Mouse (Mus musculus) thymus, adult 18-20 months (tissue): ENCODE measurements around the gene Taf5l.

Experiments
- DNase-seq, 2 experiments: peaks; one replicate each; pipeline ENCODE4 v3.0.0; 2022; ENCODE audit warnings: mixed read lengths in 2 of 2

The Taf5l gene

DNA sequence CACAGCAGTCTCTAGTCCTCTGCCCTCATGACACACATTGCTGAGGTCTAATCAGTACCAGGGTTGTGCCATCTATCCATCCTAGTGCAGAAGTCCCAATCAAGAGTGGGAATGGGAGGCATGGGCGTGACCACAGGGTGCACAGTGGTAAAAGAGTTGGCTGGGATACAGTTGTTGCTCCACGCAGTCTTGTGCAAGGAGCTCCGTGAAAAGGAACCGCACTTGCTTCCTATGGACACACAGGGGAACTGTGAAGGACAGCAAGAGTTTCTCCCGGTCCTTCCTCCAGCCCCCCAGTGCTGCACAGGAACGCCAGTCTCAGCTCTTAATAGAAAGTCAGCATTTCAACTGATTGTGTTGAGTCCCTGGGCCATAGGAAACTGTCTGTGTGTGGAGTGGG is 61.7 kb downstream of the Taf5l start:
- no peak for DNase-seq

GRCm38 (mm10) chr8:123958130-123958529 is 63.1 kb downstream of the Taf5l start:
- no peak for DNase-seq

DNA sequence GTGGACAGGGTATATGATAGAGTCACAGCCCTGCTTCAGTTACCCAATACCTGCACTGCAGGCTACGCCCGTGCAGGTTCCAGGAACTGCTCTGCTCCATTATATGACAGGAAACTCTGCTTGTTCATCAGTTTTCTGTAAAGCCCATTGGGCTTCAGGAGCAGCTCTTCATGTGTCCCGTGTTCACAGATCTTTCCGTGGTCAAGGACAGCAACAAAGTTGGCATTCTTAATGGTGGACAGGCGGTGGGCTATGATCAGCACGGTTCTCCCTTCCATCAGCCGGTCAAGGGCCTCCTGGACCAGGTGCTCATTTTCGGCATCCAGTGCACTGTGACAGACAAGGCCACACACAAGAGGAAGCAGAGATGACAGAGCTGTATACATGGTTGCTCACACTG is 67.0 kb downstream of the Taf5l start:
- no peak for DNase-seq

- DNase-seq = no peak
These were observed 67.5 kb downstream of the Taf5l start for GRCm38 (mm10) chr8:123953686-123954085.

GRCm38 (mm10) chr8:123950077-123950802 is 71.0 kb downstream of the Taf5l start:
- peak; percentile 4 to 41 for DNase-seq

- no peak for DNase-seq
These were observed 71.6 kb downstream of the Taf5l start for GRCm38 (mm10) chr8:123949686-123949986.

DNA sequence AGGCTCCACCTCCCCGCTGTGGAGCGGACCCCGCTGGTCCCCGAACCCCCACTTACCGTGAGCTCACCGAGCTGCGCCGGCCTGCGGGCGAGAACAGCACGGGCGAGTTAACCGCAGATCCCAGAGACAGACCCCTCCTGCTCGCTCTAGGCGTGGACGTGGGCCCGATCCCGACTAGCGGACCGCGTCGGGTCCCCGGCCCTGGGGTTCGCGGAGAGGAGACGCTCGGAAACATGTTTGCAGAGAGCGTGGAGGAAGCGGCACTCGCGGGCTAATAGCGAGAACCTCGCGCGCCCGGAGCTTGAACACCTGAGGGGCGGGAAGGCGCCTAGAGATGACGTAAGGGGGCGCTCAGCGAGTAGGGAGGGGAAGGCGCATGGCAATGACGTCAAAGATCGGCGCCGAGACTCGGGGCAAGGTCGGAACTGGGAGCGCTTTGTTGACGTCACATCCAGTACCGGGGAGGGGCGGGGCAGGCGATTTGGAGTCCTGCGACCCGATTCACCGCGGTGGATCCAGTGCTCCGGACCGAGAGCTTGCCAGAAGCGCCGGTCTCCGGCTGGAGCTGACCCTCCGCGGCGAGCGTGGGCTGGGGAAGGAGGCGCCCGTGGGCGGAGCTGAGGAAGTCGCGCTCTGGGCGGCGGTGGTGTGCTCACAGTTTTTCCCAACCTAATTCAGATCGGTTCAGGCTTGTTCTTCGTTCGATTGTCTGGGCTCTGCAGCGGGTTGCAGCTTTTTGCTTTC is 72.1 kb downstream of the Taf5l start, which contains the start of gene Nup133:
Gene Nup133 (minus strand): TSS at position 324 of the 744 bp plus-strand sequence.
- peak; percentile 96 to 97 for DNase-seq
